Mouse (Mus musculus): ENCODE results near the gene Dnah7a.

- TF ChIP-seq CTCF (IDR thresholded peaks at IDR 0.05; ENCODE audit: extremely low read depth, insufficient read depth, insufficient read length, insufficient replicate concordance) (no peak), POLR2A (IDR thresholded peaks at IDR 0.05; ENCODE audit: low read depth, low read length) (no peak)
Measured at GRCm38 (mm10) chr1:53740777-53741336, 34.3 kb upstream of the Dnah7a start.

Measured in spleen, adult 2 months (tissue).